Mouse (Mus musculus): ENCODE data around the gene Grid1. TPM values are rescaled to one million over a fixed set of nuclear protein-coding genes. Genes with fewer than 3 reads are reported as not detected.
A peak's percentile ranks its signal among the peaks of the same experiment; 100 is the strongest.

Grid1 gene
- total RNA-seq, 2 experiments from 2014 or later: not detected

DNA sequence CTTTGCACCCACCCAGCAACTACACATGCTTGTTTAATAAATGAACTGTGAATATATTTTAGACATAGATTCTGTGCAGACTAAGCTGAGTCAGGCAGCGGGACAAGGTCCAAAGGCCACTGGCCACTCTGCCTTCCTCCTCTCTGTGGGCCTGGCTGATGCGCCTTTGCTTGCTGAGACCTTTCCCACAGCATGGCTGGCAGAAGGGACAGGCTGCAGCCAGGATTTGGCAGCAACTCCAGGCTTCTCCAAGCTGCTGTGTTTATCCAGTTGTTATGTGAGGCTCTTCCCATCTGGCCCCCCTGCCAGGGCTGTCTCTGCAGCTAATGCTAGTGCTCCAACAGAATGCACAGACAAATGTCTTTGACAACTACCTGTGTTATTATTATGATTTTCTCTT lies 347.5 kb downstream of the Grid1 start:
- no peak for DNase-seq

DNA sequence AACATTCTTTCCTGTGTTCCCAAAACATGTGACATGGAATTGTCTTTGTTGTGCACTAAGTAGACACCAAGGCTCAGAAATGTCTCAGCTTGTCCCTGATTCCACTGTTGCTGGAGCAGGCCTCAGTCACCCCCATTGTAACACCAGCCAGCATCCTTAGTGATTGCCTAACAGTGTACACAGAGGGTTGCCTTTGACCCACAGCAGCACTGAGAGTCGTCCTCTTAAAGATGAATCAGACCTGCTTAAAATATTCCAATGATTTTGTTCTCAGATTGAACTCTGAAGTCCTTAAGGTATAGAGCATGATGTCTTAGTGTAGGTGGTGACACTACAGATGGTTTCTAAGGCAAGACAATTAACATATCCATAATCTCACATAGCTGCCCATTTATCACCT lies 354.0 kb downstream of the Grid1 start:
- DNase-seq: no peak
- intact Hi-C loops (cut with DNase I): no loop called here

More for the DNA sequence above, 347.5 kb downstream of the Grid1 start:
- intact Hi-C loops (cut with DNase I): no loop called here

DNA sequence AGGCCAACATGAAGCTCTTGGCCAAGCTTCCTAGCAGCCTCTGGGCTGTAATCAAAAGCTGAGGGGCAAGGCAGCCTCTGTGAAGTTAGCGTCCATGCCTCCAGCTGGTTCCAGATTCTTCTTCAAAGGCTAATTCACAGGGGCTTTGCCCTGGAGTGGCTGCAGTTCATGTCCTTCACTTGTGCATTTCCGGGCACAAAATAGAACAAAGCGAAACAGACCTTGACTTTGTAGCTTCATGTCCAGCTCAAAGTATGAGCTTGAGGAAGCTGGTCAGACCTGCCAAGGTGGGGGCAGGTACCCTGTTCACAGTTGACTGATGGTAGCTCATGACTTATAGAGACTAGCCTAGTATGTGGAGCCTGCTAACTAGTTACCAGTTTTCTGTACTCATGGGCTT lies 356.1 kb downstream of the Grid1 start:
- intact Hi-C loops (cut with DNase I): no loop called here
- no peak for DNase-seq

DNA sequence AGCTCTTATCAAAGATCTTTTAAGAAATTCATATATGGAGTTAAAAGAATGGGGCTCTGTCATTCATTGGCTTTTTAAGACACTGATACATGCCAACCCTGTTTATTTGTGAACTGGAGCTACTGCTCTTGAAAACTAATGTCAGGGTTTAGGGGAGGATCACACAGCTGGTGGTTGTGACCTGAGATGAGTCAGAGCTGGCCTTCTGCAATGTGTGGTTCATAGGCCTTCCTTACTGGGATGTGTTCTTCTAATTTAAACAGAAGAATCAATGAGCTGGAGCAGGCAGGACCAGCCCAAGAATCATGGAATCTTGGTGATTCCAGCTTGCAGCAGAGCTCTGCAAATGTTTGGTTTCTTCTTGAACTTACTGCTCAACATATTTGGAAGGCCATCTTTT lies 359.2 kb downstream of the Grid1 start:
- intact Hi-C loops (cut with DNase I): no loop called here
- no peak for DNase-seq

DNA sequence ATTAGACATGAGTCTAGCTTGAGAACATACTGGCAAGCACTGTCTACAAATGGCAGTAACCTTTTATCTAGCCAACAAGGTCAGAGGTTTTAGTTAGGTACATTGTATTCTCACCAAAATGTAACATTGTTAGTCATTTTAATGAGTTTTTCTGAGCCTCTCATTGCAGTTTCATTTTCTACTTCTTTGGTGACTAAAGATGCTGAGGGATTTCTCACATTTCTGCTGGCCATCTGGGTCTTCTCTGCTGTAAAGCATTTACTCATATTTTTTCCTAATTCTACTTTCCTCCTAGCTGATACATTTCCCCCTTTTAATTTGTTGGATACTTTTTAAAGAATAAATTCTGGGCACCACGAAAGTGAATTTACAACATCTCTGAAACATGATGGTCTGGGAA lies 365.5 kb downstream of the Grid1 start:
- intact Hi-C loops (cut with DNase I): no loop called here
- no peak for DNase-seq

DNA sequence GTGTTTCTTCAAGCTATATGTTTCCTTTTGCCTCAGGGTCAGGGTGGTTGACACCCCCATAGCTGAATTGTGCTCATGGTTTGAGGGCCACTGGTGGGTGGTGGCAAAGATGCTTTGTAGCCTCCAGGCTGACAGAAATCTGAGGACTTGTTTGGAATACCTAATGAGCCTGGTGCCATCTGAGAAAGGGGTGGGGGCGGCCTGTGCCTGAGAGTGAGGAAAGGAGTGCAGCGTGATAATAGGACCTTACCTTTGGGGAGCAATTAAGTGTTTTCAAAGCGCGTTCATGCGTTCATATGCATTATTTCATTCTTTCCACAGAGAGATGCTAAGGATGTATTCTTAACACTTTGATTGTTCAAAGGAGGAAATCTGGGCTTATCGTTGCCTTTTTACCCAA lies 372.3 kb downstream of the Grid1 start:
- DNase-seq: no peak
- intact Hi-C loops (cut with DNase I): no loop called here

DNA sequence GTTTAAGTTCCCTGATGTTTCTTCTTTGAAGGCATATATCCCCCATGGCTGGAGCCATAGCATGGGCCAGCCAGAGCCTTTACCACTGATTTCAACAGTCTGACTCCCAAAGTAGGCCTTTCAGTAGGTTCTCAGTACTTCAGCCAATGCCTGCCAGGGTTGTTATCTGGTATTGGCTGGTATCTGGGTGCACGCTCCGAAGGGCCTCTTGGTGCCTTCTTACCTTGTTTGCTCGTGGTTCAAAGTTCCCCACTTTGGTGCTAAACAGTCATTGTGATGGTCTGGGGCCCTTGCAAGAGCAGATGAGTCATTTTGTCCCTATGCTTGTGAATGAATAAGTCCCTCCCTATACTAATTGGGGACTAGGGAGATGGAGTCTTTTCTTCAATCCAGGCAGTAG lies 377.5 kb downstream of the Grid1 start:
- intact Hi-C loops (cut with DNase I): no loop called here
- no peak for DNase-seq

DNA sequence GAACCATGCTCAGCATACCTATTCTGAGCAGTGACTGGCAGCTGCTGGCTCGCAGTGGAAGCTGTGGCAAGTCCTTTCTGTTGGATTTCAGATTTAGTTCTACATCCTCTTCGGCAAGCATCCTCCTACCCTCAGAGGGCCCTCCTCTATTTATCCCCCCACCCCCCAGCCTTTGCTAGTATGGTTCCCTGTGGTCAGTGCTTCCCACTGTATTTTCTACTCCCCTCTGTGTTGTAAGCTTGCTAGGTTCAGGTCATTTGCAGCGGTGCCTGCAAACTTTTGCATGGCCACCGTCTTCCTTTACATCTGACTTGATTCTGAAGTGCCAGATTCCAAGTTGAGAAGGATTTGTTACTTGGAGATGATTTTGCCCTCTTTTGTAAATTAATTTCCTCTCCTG lies 378.5 kb downstream of the Grid1 start:
- no peak for DNase-seq
- intact Hi-C loops (cut with DNase I): no loop called here

DNA sequence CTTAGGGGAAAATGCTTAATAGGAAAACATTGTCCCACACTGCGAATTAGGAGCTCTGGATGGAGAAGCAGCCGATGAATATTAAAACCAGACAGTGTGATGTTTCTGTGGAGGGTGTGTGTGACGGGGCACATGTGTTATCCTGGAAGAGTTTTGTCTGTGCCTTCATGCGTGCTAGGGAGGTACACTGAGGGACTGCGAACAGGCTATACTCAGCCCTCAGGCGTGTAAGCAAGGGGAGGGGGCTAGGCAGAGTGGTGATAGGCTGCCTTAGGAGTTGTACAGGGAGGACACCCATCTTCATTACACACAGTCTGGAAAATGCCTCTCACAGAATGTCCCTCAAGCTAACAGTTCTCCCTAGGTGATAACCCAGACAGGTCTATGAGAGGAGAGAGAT lies 379.0 kb downstream of the Grid1 start:
- no peak for DNase-seq
- intact Hi-C loops (cut with DNase I): no loop called here

DNA sequence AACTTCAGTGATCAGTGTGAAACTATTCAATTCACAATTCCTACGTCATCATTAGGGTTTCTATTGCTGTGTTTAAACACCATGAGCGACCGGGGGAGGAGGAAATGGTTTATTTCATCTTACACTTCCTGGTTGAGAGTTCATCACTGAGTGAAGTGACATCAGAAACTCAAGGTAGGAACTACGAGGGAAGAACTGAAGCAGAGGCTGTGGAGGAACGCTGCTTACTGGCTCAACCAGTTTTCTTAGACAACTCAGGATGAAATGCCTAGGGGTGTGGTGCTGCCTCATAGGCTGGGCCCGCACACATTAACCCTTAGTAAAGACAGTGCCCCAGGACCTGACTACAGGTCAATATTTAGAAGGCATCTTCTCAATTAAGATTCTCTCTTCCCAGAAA lies 389.5 kb downstream of the Grid1 start:
- intact Hi-C loops (cut with DNase I): no loop called here
- no peak for DNase-seq

DNA sequence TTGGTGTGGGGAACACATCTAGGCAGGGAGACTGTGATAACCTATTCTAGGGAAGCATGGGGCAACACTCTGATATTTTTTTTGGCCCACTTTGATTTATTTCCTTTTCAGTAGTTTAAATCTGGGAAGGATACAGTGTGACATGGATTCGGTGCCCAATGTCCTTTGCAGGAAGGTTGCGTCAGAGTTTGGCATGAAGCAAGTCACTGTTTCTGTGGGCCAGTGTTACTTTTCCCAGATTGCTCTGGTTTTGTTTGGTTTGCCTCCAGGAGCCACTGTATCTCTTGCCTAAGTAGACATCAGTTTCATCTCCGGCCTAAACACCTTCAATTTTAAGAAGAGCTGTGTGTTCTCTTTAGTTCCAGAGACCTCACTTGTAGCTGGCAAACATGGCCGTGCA lies 399.1 kb downstream of the Grid1 start:
- intact Hi-C loops (cut with DNase I): no loop called here

DNA sequence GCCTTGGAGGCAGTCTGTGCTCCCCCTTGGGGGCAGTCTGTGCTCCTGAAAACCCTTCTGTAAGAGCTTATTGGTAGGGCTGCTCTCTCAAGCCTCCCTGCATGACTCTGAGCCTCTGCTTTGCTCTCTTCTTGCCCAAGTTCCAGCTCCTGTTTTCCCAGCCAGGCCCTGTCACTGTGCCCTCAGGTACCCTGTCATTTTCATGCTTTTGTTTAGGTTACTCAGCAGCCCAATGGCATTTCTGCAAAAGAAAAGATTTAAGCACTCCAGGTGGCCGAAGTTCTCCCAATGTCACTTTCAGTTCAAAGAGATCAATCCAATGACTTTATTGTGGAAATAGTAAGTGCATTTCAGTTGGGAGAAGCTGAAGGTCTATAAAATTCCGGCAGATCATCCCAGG lies 402.3 kb downstream of the Grid1 start:
- no peak for DNase-seq
- intact Hi-C loops (cut with DNase I): no loop called here

More for the DNA sequence above, 399.1 kb downstream of the Grid1 start:
- no peak for DNase-seq

DNA sequence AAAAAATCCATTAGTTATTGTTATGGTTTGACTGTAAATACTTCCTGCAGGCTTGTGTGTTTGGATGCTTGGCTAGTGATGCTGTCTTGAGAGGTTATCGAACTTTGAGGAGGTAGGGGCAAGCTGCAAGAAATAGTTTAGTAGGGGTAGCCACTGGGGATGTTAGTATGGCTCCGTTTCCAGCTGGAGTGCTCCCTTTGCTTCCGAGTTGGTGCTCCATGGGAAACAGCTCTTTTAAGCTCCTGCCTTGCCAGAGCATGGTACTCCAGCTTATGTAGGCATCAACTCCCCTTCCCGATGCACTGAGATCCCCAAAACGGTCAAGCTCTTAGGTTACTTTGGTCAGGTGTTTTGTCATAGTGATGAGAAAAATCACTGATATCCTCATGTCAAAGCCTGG lies 407.7 kb downstream of the Grid1 start:
- DNase-seq: no peak
- intact Hi-C loops (cut with DNase I): no loop called here

DNA sequence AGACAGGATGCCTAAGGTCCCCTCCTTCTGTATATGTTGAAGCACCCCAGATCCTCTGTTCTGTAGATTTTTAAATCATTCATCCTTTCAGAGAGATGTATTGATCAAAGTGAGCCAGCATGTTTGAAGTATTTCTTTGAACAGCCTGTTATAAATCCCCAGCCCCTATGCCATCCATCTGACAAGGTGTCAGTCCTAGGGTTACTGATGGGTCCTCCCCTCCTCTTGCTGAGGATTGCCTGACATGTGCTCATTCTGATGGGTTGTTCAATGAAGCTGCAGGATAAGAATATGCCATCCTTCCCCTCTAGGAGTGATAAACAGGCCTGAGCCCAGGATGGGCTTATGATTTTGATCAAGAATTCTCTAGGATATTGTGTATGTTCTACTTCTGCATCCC lies 411.5 kb downstream of the Grid1 start:
- no peak for DNase-seq
- intact Hi-C loops (cut with DNase I): no loop called here

DNA sequence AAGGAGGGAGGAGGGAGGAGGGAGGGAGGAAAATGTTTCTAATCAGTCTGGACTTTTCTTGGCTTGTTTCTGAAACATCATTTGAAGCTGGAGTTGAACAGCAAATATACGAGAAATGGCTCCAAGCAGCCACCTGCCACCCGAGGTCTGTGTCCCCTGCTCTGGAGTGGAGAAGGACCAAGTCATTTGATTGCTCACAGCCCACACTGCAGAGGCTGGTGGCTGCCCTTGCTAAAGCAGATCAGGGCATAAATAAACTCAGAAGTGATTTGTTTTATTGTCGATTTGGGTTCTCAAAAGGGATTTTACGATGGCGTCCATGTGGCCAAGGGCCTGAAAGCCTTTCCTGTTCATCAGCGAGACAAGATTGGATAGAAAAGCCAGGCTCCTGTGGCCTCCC lies 423.0 kb downstream of the Grid1 start:
- intact Hi-C loops (cut with DNase I): no loop called here

DNA sequence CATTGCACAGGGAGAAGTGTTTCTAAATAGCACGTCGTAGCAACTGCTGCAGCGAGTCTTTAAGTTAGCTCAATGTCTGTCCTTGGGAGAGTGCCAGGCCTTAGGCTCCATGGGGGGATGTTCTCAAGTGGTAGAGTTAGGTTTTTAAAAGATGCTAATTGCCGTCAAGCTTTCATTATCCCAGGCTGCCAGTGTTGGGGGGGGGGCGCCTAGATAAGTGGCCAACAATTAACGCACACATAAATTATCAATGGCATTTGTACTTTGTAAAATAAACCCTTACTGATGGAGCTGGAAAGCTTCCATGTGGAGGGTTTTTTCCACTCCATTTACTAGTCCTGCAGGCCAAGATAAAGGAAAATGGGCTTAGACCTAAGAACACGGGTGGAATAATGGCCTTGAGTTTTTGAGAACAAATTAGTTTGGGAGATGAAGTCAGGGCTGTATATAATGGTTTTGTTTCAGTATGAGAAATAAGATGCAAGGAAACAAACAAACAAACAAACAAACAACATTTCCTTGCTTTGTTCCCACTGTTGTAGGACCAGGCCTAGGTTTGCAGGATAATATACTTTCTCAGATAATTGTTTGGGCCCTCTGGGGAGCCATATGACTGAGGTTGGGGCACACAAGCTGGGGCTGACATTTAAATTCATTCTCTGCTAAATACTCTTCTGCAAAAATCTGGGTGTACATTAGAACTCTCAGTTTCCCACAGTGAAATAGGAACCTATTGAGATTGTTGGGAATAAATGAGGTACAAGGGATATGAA lies 425.1 kb downstream of the Grid1 start:
- no peak for DNase-seq
- intact Hi-C loops (cut with DNase I): no loop called here

More for the DNA sequence above, 423.0 kb downstream of the Grid1 start:
- DNase-seq: no peak

DNA sequence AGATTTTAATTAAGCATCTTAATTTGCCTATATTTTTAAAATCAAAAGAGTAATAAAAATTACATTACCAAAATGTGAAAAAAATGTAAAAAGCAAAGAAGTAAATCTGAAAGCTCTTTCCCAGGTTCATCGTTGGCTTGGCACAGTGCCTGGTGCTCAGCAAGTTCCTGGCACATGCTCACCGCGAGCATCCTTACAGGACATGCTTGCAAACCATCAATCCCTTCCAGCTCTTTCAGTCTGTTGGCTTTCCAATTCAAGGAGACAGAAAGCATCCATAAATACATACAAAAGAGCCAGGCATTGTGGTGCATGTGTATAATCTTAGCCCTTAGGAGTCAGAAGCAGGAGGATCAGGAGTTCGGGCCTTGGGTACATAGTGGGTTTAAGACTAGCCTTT lies 430.5 kb downstream of the Grid1 start:
- intact Hi-C loops (cut with DNase I): no loop called here
- DNase-seq: no peak

DNA sequence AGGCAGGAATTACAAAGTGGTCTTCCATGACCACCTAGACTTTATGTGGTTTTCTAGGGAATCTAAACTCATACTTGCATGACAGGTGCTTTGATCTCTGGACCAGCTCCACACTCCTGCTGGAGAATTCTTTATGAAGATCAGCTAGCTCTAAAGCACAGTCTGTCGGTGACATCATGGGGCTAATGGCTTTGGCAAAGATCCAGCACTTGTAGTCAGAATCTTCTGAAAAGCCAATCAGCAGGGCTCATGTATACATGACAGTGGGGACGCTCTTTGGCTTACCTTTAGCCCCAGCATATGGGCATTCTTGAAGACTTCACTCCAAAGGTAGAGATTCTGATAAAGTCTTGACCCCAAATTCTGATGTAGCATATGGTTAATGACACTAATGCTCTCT lies 434.6 kb downstream of the Grid1 start:
- intact Hi-C loops (cut with DNase I): no loop called here
- DNase-seq: no peak

DNA sequence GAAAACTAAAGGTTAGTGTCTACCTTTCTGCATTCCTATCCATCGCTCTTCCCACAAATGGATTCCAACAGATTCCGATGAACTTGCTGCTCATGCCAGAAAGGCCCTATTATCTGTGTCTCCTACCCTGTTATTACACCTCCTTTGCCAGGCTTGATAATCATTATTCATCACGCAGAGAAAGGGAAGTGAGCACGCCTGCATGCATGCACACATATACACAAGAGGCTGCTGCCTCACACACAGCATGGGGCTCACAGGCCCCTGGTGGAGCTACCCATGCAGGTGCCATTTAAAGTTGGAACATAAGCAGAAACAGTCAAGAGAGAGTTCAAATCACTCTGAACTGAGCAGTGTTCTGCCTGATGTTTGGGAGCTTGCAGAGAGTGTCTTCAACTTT lies 450.4 kb downstream of the Grid1 start:
- no peak for DNase-seq
- intact Hi-C loops (cut with DNase I): no loop called here

DNA sequence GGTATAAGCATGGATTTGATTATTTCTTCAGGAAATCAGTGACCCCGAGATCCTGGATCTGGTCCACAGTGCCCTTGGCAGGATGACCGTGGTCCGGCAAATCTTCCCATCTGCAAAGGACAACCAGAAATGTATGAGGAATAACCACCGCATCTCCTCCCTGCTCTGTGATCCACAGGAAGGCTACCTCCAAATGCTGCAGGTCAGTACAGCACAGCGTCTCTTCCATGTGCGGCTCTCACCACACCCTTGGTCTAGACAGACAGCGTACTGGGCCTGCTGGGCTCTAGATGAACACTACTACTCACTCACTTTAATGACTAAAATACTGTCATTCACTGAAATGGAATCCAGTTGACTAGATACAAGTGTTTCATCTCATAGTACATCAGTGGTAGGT lies 489.3 kb downstream of the Grid1 start:
- intact Hi-C loops (cut with DNase I): no loop called here
- no peak for DNase-seq

DNA sequence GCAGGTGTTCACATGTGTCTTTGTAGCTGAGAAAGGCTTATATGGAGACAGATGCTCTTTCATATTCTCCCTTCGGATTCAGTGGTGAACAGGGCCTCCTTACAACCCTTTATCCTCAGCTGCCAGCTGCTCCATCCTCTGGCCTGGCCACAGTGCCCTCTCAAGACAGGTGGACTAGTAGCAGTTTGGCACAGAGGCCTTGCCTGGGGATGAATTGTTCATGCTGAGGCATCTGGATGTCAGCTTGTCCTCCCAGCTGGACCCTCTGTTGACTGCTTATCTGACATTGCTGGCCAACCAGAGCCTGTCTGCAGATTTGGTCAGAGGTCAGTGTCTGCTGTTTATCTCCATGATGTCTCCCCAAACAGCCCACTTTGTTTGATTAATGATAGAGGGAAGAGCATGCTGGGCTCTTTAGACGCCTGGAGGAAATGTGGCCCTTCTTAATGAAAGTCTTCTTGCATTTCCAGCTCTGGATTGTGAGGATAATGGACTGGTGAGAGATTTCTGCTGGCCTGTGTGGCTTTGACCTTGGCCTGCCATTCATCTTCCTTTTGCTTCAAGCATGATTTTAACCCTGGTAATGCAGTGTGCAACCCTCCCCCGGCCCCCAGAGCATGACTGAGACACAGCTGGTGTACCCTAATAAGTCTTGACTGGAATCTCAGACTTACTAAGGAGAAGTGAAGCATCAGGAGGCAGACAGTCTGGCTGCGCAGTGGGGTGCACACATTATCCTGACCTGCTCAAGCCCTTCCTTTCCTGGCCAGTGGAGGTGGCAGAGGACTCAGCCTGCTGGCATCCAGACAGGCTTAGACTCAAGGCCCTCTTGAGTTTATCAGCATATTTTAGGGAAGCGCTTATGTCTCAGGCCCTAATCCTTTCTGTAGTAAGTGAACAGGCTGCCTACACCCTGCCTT lies 493.7 kb downstream of the Grid1 start:
- no peak for DNase-seq
- intact Hi-C loops (cut with DNase I): no loop called here

DNA sequence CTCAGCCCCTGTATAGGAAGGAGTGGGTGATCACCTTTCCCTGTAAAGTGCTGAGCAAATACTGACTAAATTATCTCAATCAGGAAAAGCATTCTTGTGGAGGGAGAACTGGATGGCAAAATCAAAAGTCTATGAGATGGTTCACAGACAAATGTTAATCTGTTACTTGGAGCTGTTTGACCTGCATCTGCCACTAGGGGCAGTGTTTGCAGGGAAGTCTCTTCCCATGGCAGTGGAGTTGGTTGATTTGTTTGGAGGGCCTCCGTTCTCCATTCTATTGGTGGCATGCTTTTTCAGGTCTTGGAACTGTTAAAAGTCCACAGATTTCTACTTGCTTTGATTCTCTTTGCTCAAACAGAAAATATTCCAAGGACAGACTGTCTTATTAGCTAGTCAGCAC lies 506.4 kb downstream of the Grid1 start:
- peak in 1 of 2 experiments; percentile 10 for DNase-seq
- intact Hi-C loops (cut with DNase I): no loop called here

Measured in heart, postnatal 14 days (tissue).